Mouse (Mus musculus) heart, embryonic 12.5 days (tissue): ENCODE data around the gene Prim1. TPM values are rescaled to one million over a fixed set of nuclear protein-coding genes. Genes with fewer than 3 reads are reported as not detected.

ENCODE experiments used
- polyA plus RNA-seq: library from polyadenylated mRNA; unstranded; fragments of >200 nt; fragmentation: Nextera tagmentation; extraction: Ambion mirVana; gene quantifications from 2 replicates; pipeline ENCODE4 v1.2.1, GENCODE M21; 2016

Gene Prim1
- polyA plus RNA-seq, 1 experiment from 2014 or later, result 50.6 TPM

Other genes with a start within 250 kb of the Prim1 start
- gene Rdh9, start 238.8 kb upstream of the Prim1 start, polyA plus RNA-seq, result 0.06 and 0.10 TPM in 2 replicates
- gene Rdh16, start 214.0 kb upstream of the Prim1 start, polyA plus RNA-seq, result not detected in 2 replicates
- gene Rdh19, start 165.2 kb upstream of the Prim1 start, polyA plus RNA-seq, result not detected in 2 replicates
- not detected in 2 replicates for gene Rdh16f2, start 148.7 kb upstream of the Prim1 start, polyA plus RNA-seq
- not detected in 2 replicates for gene Rdh7, start 126.4 kb upstream of the Prim1 start, polyA plus RNA-seq
- gene Sdr9c7, start 116.7 kb upstream of the Prim1 start, polyA plus RNA-seq, result not detected in 2 replicates
- gene Hsd17b6, start 7.6 kb upstream of the Prim1 start, polyA plus RNA-seq, result not detected in 2 replicates
- gene Naca, start 20.4 kb downstream of the Prim1 start, polyA plus RNA-seq, result 573 and 577 TPM in 2 replicates
- 363 and 375 TPM in 2 replicates for gene Ptges3, start 43.8 kb downstream of the Prim1 start, polyA plus RNA-seq
- gene Atp5b, start 68.1 kb downstream of the Prim1 start, polyA plus RNA-seq, result 4,835 and 4,880 TPM in 2 replicates
- 11.3 and 12.2 TPM in 2 replicates for gene Baz2a, start 76.4 kb downstream of the Prim1 start, polyA plus RNA-seq
- 43.4 and 44.1 TPM in 2 replicates for gene Rbms2, start 165.1 kb downstream of the Prim1 start, polyA plus RNA-seq
- 0.47 and 1.7 TPM in 2 replicates for gene Gls2, start 179.3 kb downstream of the Prim1 start, polyA plus RNA-seq
- gene Spryd4, start 196.6 kb downstream of the Prim1 start, polyA plus RNA-seq, result 35.7 and 36.4 TPM in 2 replicates
- gene Mip, start 210.7 kb downstream of the Prim1 start, polyA plus RNA-seq, result not detected in 2 replicates
- gene Timeless, start 216.9 kb downstream of the Prim1 start, polyA plus RNA-seq, result 37.6 and 44.5 TPM in 2 replicates
- gene Apon, start 238.9 kb downstream of the Prim1 start, polyA plus RNA-seq, result 0.20 and 0.31 TPM in 2 replicates